Mouse (Mus musculus) intestine, postnatal 0 days (tissue): ENCODE results near the gene Gemin8. TPM values are rescaled to one million over a fixed set of nuclear protein-coding genes. Genes with fewer than 3 reads are reported as not detected.

Experiments used
- ATAC-seq: fragments of 200-750 bp; cut with Nextera tagmentation; 2 replicates; pipeline ENCODE4 v1.8.0; 2017; ENCODE audit warnings: mild to moderate bottlenecking, moderate TSS enrichment, moderate library complexity
- H3K27ac ChIP-seq: fragments of 300-500 bp; sonication (generic); 2 replicates; pipeline ENCODE4 v1.5.1; 2014; ENCODE audit warnings: mild to moderate bottlenecking, low read depth, low read length, moderate library complexity
- H3K27me3 ChIP-seq: fragments of 300-500 bp; sonication (generic); replicated peaks from 2 replicates; pipeline ENCODE4 v1.6.1; 2014; ENCODE audit warnings: low read length, mixed read lengths; ENCODE audit not compliant: control insufficient read depth, insufficient read depth
- H3K36me3 ChIP-seq: fragments of 300-500 bp; sonication (generic); 2 replicates; pipeline ENCODE4 v1.6.1; 2014; ENCODE audit warnings: mild to moderate bottlenecking, moderate library complexity; ENCODE audit not compliant: control insufficient read depth, insufficient read depth
- H3K4me1 ChIP-seq: fragments of 300-500 bp; sonication (generic); replicated peaks from 2 replicates; pipeline ENCODE4 v1.6.1; 2014; ENCODE audit warnings: antibody characterized with exemption, low read length, mixed read lengths; ENCODE audit not compliant: control insufficient read depth, insufficient read depth
- H3K4me2 ChIP-seq: fragments of 300-500 bp; sonication (generic); replicated peaks from 2 replicates; pipeline ENCODE4 v1.6.1; 2014; ENCODE audit warnings: low read depth, mild to moderate bottlenecking, moderate library complexity
- H3K4me3 ChIP-seq: fragments of 300-500 bp; sonication (generic); 2 replicates; pipeline ENCODE4 v1.5.1; 2014; ENCODE audit warnings: low read depth, low read length
- H3K9ac ChIP-seq: fragments of 300-500 bp; sonication (generic); 2 replicates; pipeline ENCODE4 v1.6.1; 2014; ENCODE audit warnings: mild to moderate bottlenecking, low read depth, low read length
- H3K9me3 ChIP-seq: fragments of 300-500 bp; sonication (generic); 2 replicates; pipeline ENCODE4 v1.6.1; 2016; ENCODE audit warnings: mixed run types; ENCODE audit not compliant: control insufficient read depth
- CTCF ChIP-seq: sonication (generic); IDR thresholded peaks from 2 replicates; pipeline ENCODE4 v1.5.1; 2016; ENCODE audit warnings: low read depth, mild to moderate bottlenecking, control low read depth, antibody characterized with exemption, moderate library complexity
- WGBS: fragments of 180-500 bp; shearing (Covaris S2); extraction: QIAGEN DNeasy Blood & Tissue Kit; methylation state at CpG from one replicate; pipeline ENCODE4 v1.1.7; 2014; 5-methylcytosine and 5-hydroxymethylcytosine counted together
- polyA plus RNA-seq: library from polyadenylated mRNA; unstranded; fragments of >200 nt; fragmentation: Nextera tagmentation; extraction: Ambion mirVana; gene quantifications from 2 replicates; pipeline ENCODE4 v1.2.1, GENCODE M21; 2015

Gemin8 gene
- polyA plus RNA-seq, 1 experiment from 2014 or later: 2.3 TPM

GRCm38 (mm10) chrX:166216720-166217119 lies 46.5 kb downstream of the Gemin8 start:
- no peak for TF ChIP-seq CTCF
- no peak overlapping the region for H3K4me3 ChIP-seq
- no peak for ATAC-seq
- 90% methylated on average over 8 of the region's 8 CpGs for WGBS
- H3K4me1 ChIP-seq: no peaks in the 10 kb centered on the region
- no peak overlapping the region for H3K4me2 ChIP-seq
- H3K9ac ChIP-seq: no peak overlapping the region
- H3K27me3 ChIP-seq: no peaks in the 10 kb centered on the region
- H3K36me3 ChIP-seq: no peaks in the 10 kb centered on the region
- no peaks in the 10 kb centered on the region for H3K9me3 ChIP-seq
- H3K27ac ChIP-seq: no peak overlapping the region

- H3K27me3 ChIP-seq: no peaks in the 10 kb centered on the region
- no peak overlapping the region for H3K4me2 ChIP-seq
- no peak for ATAC-seq
- no peaks in the 10 kb centered on the region for H3K4me1 ChIP-seq
- H3K9ac ChIP-seq: no peak overlapping the region
- H3K9me3 ChIP-seq: no peaks in the 10 kb centered on the region
- TF ChIP-seq CTCF: no peak
- 72% methylated on average over 5 of the region's 5 CpGs for WGBS
- no peak overlapping the region for H3K4me3 ChIP-seq
- no peak overlapping the region for H3K27ac ChIP-seq
- H3K36me3 ChIP-seq: no peaks in the 10 kb centered on the region
Observed at GRCm38 (mm10) chrX:166219331-166219730, 49.1 kb downstream of the Gemin8 start.

- Histone ChIP-seq H3K4me1 (no peaks in the 10 kb centered on the region), H3K9ac (no peak overlapping the region), H3K4me3 (no peak overlapping the region), H3K9me3 (no peaks in the 10 kb centered on the region), H3K27ac (no peak overlapping the region), H3K27me3 (no peaks in the 10 kb centered on the region), H3K36me3 (no peaks in the 10 kb centered on the region), H3K4me2 (no peak overlapping the region)
- ATAC-seq: no peak
- WGBS: 85% methylated on average over 5 of the region's 5 CpGs
- TF ChIP-seq CTCF: no peak
Observed at GRCm38 (mm10) chrX:166226856-166227255, 56.6 kb downstream of the Gemin8 start.

- Histone ChIP-seq H3K4me1 (no peaks in the 10 kb centered on the region), H3K4me3 (no peak overlapping the region), H3K4me2 (no peak overlapping the region), H3K9me3 (no peaks in the 10 kb centered on the region), H3K36me3 (no peaks in the 10 kb centered on the region), H3K27me3 (no peaks in the 10 kb centered on the region), H3K9ac (no peak overlapping the region), H3K27ac (no peak overlapping the region)
- ATAC-seq: no peak
- WGBS: 62% methylated on average over 3 of the region's 3 CpGs
- no peak for TF ChIP-seq CTCF
Observed at GRCm38 (mm10) chrX:166229750-166230149, 59.5 kb downstream of the Gemin8 start.

DNA sequence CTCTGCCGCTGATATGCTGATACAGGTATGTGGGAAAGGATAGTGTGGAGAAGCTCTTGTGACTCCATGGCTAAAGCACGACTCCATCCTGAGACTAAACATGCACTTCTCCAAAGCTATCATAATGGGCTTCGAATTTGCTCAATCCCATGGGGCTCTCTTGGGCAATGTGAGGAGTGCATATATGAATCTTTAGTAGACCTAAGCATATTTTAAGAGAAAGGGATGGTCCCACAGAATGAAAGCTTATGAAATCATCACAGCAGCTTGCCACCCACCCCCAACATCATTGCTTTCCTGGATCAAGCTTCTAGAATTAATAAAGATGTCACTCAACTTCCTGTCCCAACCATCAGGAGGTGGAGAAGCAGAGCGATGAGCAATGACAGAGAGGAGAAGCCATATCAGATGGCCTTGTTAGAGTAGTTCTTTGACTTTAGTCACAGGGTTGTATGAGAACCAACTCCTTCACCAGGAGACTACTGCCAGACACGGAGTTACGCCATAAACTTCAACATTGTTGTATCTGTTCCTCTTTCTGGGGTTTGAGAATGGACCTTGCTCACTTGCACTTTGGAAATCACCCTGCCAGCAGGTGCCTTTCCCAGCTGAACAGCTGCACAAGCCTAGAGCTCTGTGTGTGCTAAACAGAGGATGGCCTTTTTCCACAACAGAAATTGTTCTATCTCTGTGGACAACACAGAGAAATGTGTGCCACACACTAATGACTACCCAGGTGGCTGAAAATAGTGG lies 60.4 kb downstream of the Gemin8 start:
- no peak overlapping the region for H3K9ac ChIP-seq
- WGBS: 81% methylated on average over 6 of the region's 6 CpGs
- H3K4me3 ChIP-seq: no peak overlapping the region
- no peak for ATAC-seq
- no peaks in the 10 kb centered on the region for H3K27me3 ChIP-seq
- no peak overlapping the region for H3K27ac ChIP-seq
- no peaks in the 10 kb centered on the region for H3K4me1 ChIP-seq
- H3K36me3 ChIP-seq: no peaks in the 10 kb centered on the region
- H3K4me2 ChIP-seq: no peak overlapping the region
- TF ChIP-seq CTCF: no peak
- no peaks in the 10 kb centered on the region for H3K9me3 ChIP-seq

DNA sequence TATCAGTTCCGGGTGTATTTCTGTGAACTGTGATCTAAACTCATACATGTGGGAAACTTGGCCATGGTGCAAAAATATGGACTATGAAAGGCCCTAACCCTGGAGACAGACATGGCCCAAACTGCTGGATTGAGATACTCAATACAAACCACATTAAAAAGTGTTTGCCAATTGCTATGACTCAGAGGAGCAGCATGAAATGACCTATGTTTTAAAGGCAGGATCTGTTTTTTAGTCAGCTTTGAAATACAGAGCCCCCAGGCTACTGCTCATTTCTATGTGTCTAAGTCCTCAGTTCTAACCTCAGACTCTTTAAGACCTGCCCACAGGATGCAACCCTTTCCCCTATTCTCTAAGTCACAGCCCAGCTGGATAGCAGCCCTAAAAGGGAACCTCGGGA lies 65.9 kb downstream of the Gemin8 start:
- Histone ChIP-seq H3K9me3 (no peaks in the 10 kb centered on the region), H3K4me2 (no peak overlapping the region), H3K27me3 (peaks cover 14% of the 10 kb centered on the region; the same call in 1 of the 2 replicates), H3K4me1 (no peaks in the 10 kb centered on the region), H3K36me3 (no peaks in the 10 kb centered on the region), H3K4me3 (no peak overlapping the region), H3K9ac (no peak overlapping the region), H3K27ac (no peak overlapping the region)
- 45% methylated on average over 2 of the region's 2 CpGs for WGBS
- ATAC-seq: no peak
- no peak for TF ChIP-seq CTCF
